Mouse (Mus musculus) cerebellum, adult 18-20 months (tissue): ENCODE measurements around the gene Synj1.

Source experiments
- DNase-seq, 2 experiments: peaks; one replicate each; pipeline ENCODE4 v3.0.0; 2021

Gene Synj1

GRCm38 (mm10) chr16:90941246-90941645, 69.9 kb downstream of the Synj1 start:
- no peak for DNase-seq

- DNase-seq, result peak; percentile 92 to 95
Measured at GRCm38 (mm10) chr16:90934687-90935328, 76.3 kb downstream of the Synj1 start, which contains the start of gene Cfap298. Gene Cfap298 (minus strand): TSS chr16:90935114.

- peak in 1 of 2 experiments; percentile 67 for DNase-seq
Measured at GRCm38 (mm10) chr16:90934193-90934686, 76.9 kb downstream of the Synj1 start.

GRCm38 (mm10) chr16:90933534-90934176, 77.5 kb downstream of the Synj1 start:
- DNase-seq, result no peak

- no peak for DNase-seq
Measured at GRCm38 (mm10) chr16:90927446-90927845, 83.7 kb downstream of the Synj1 start.

GRCm38 (mm10) chr16:90925461-90925860, 85.6 kb downstream of the Synj1 start:
- DNase-seq, result peak; percentile 59 to 61

- DNase-seq, result no peak
Measured at GRCm38 (mm10) chr16:90924606-90925370, 86.3 kb downstream of the Synj1 start.

GRCm38 (mm10) chr16:90921471-90922159, 89.5 kb downstream of the Synj1 start:
- peak; percentile 57 to 68 for DNase-seq

- DNase-seq, result no peak
Measured at GRCm38 (mm10) chr16:90917156-90917555, 94.0 kb downstream of the Synj1 start.

GRCm38 (mm10) chr16:90916040-90916481, 95.0 kb downstream of the Synj1 start:
- no peak for DNase-seq

GRCm38 (mm10) chr16:90911766-90912165, 99.3 kb downstream of the Synj1 start:
- no peak for DNase-seq

GRCm38 (mm10) chr16:90910855-90911533, 100.1 kb downstream of the Synj1 start:
- DNase-seq, result no peak

- no peak for DNase-seq
Measured at GRCm38 (mm10) chr16:90907250-90907649, 103.9 kb downstream of the Synj1 start.

- DNase-seq, result no peak
Measured at GRCm38 (mm10) chr16:90903300-90903699, 107.8 kb downstream of the Synj1 start.

GRCm38 (mm10) chr16:90901364-90901763, 109.7 kb downstream of the Synj1 start:
- DNase-seq, result no peak

- no peak for DNase-seq
Measured at GRCm38 (mm10) chr16:90899498-90899897, 111.6 kb downstream of the Synj1 start.

GRCm38 (mm10) chr16:90897651-90898050, 113.5 kb downstream of the Synj1 start:
- no peak for DNase-seq

- DNase-seq, result no peak
Measured at GRCm38 (mm10) chr16:90893792-90894191, 117.3 kb downstream of the Synj1 start.

- no peak for DNase-seq
Measured at GRCm38 (mm10) chr16:90893019-90893418, 118.1 kb downstream of the Synj1 start.

GRCm38 (mm10) chr16:90892081-90892480, 119.0 kb downstream of the Synj1 start:
- no peak for DNase-seq

GRCm38 (mm10) chr16:90891601-90892000, 119.5 kb downstream of the Synj1 start:
- DNase-seq, result no peak

GRCm38 (mm10) chr16:90890683-90891082, 120.4 kb downstream of the Synj1 start:
- no peak for DNase-seq
